Mouse (Mus musculus): ENCODE measurements around the gene Zzef1. TPM values are rescaled to one million over a fixed set of nuclear protein-coding genes. Genes with fewer than 3 reads are reported as not detected.

Gene Zzef1
- polyA plus RNA-seq, 1 experiment: 18.3 TPM

DNA sequence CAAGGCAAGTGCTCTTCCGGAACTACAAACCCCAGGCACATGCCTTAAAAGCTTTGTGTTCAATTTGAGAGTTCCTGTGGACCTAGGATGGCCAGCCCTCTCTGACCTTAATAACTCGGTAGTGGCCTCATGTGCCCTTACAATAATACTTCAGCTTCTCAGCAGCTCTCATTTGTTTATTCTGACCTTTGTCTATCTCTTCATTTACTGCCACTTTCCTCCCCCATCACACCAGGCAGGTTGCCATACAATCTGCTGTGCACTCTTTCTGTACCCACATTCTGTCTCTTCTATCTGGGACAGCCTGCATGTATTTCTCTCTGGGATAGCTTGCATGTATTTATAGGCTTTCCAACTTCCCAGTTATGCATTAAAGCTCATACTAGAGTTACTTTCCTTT, 10.5 kb downstream of the Zzef1 start:
- DNase-seq (ENCODE audit: low spot score): no peak

- DNase-seq (ENCODE audit: low spot score): no peak
Measured at GRCm38 (mm10) chr11:72807992-72808391, 12.0 kb downstream of the Zzef1 start.

DNA sequence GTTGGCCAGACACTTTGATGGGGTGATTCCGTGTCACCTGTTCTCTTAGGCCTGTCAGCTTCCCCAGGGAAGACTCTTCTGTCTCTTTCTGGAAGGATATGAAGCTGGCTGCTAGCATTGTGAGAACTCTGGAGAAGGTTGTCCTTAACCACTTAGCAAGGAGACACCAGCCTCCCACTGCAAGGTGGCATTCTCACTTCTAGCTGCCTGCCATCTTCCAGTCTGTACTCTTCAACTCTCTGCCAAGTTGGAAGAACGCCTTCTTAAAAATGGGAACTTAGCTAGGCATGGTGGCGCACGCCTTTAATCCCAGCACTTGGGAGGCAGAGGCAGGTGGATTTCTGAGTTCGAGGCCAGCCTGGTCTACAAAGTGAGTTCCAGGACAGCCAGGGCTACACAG, 17.7 kb downstream of the Zzef1 start:
- no peak for DNase-seq (ENCODE audit: low spot score)

GRCm38 (mm10) chr11:72814188-72814587, 18.2 kb downstream of the Zzef1 start:
- DNase-seq (ENCODE audit: low spot score): no peak

GRCm38 (mm10) chr11:72816859-72817258, 20.8 kb downstream of the Zzef1 start:
- DNase-seq (ENCODE audit: low spot score): no peak

DNA sequence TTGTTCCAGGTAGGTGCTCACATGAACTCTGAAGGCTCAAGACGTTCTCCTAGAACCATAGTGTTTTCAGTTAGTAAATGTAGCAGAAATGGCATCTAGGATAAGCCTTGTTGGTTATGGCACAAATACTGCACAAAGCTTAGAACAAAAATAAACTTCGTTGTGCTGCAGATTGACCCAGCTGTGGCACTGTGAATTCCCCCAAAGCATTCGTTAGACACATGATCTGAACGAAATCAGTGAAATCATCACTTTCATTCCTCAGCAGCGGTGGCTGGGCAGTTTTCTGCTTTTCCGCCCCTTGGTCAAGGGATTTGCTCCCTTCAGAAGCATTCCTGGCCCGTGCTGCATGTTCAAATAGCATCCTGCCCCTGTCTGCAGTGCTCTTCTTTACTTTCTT, 22.0 kb downstream of the Zzef1 start:
- DNase-seq (ENCODE audit: low spot score): no peak

GRCm38 (mm10) chr11:72821041-72821440, 25.0 kb downstream of the Zzef1 start:
- no peak for DNase-seq (ENCODE audit: low spot score)

GRCm38 (mm10) chr11:72829869-72830268, 33.8 kb downstream of the Zzef1 start:
- DNase-seq (ENCODE audit: low spot score): no peak

- no peak for DNase-seq (ENCODE audit: low spot score)
Measured at GRCm38 (mm10) chr11:72842731-72843130, 46.7 kb downstream of the Zzef1 start.

DNA sequence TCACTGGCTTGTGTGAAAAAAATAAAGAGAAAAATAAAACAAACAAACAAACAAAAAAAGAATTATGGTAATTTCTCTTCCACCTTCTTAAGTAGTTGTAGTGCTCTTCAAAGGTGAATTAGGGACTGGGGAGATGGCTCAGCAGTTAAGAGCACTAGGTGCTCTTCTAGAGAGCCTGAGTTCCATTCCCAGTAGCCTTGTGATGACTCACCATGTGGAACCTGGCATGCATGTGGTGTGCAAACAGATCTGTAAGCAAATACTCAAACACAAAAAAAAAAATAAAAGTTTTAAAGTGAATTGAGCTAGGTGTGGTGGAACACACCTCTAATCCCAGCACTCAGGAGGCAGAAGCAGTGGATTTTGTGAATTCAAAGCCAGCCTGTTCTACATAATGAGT, 47.5 kb downstream of the Zzef1 start:
- DNase-seq (ENCODE audit: low spot score): no peak

GRCm38 (mm10) chr11:72845526-72845925, 49.5 kb downstream of the Zzef1 start:
- DNase-seq (ENCODE audit: low spot score): no peak

DNA sequence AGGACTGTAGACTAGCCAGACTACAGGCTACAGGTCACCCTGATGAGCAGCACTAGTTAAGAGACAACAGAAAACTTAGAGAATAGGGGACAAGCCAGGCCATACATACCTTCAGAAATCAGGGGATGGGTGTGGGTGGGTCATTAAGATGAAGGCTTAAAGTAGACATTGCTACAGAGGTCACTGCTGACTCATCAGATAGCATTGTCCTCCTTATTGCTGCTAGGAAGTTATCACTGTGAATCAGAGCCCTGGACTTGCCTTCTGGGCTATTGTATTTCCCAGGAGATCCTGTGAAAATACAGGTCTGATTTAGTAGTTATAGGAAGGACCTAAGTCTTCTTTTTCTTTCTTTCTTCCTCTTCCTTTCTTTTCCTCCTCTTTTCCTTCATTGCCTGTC, 50.7 kb downstream of the Zzef1 start:
- DNase-seq (ENCODE audit: low spot score): no peak

- DNase-seq (ENCODE audit: low spot score): no peak
Measured at GRCm38 (mm10) chr11:72847831-72848628, 52.0 kb downstream of the Zzef1 start.

DNA sequence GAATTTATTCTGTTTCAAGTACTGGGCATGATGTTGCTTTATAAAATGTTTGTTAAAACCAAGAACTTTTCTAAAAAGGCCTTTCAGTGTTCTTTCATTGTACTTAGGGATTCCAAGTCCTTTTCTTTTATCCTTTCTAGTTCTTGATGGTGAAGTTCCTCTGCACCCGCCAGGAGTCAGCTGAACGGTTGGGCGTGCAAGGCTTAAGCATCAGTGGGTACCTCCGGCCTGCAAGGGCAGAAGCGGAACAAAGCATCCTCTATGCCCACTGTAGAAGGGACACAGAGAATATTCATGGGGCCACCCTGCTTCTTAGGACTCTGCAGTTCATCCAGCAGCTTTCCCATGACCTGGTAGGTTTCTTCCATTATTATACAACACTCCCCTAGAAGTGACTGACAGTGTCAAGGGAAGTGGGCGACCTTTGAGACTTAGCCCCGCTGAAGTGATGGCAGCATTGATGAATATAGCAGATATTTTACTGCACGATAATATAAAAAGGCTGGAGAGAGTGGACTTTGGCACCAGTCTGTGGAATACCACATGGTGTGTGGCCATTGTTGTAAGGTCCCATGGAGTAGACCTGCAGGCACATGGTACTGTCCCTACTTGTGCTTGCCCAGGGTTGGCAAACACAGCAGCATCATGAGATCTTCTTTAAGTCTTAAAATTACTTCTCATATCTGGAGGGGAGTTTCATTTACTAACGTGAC, 54.5 kb downstream of the Zzef1 start:
- no peak for DNase-seq (ENCODE audit: low spot score)

DNA sequence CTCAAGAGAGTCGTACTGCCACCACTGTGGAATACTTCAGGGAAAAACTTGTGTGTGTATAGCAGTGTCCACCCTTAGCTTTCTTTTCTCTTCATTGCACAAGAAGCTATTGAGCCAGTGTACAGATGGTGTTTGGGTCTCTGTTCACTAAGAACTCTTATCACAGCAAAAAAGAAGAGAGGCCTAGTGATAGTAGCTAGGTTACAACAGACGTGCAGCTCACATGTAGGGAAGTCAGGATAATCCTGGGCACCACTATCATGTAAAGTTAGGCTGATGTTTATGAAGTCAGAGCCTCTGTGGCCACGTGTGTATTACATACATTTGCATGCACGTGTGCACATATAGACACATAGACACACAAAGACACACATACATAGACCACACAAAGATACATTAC, 55.2 kb downstream of the Zzef1 start:
- no peak for DNase-seq (ENCODE audit: low spot score)

GRCm38 (mm10) chr11:72852122-72852521, 56.1 kb downstream of the Zzef1 start:
- DNase-seq (ENCODE audit: low spot score): no peak

- DNase-seq (ENCODE audit: low spot score): no peak
Measured at GRCm38 (mm10) chr11:72853086-72853485, 57.1 kb downstream of the Zzef1 start.

- no peak for DNase-seq (ENCODE audit: low spot score)
Measured at GRCm38 (mm10) chr11:72854251-72854650, 58.2 kb downstream of the Zzef1 start.

- DNase-seq (ENCODE audit: low spot score): no peak
Measured at GRCm38 (mm10) chr11:72856764-72857163, 60.7 kb downstream of the Zzef1 start.

DNA sequence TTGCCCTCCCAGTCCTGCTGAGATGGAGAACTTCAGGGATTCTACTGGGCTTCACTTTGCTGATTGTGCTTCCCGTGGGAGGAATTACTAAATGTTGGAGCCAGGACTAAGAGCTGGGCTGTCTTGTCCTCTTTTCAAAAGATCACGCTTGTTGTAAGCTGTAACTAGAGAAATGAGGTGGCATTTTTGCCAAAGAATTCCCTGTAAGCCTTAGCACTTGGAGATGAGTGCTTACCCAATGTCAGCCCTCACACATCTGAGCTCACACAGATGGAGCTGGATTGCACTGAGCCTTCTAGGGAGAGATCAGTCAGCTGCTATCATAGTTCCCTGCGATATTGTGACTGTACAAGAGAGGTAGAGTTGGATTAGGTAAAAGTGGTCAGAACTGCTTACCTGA, 65.2 kb downstream of the Zzef1 start:
- DNase-seq (ENCODE audit: low spot score): no peak

DNA sequence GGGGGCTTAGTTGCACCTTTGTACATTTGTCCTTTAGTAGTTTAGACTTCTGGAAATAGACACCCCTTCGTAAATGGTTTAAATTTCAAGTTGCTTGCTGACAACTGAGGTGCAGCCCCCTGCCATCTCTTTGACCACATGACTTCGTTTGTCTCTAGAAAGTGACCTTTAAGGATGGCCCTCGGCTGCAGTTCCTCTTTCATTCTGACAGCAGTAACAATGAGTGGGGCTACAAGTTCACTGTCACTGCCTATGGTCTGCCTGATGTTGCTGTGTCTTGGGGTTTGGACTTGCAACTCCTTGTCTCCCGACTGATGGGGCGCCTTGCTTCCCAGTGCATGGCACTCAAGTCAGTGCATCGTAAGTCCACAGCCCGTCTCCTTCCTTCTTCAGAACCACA, 70.4 kb downstream of the Zzef1 start:
- no peak for DNase-seq (ENCODE audit: low spot score)

- DNase-seq (ENCODE audit: low spot score): no peak
Measured at GRCm38 (mm10) chr11:72872061-72872460, 76.0 kb downstream of the Zzef1 start.

DNA sequence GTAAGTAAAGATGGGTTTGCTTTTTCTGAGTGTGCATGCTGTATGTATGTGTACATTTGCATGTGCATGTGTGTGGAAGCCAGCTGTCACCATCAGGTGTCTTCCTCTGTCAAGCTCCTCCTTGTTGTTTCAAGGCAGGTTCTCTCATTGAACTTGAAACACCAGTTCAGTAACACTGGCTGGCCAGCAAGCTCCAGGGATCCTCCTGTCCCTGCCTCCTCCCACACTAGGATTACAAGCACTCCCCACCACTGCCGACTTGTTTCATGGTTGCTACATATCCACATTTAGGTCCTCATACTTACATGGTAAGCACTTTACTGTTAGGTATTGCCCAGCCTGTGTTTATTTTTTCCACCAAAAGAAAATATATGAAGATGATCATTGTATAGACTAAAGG, 96.6 kb downstream of the Zzef1 start:
- no peak for DNase-seq (ENCODE audit: low spot score)

Data from urinary bladder, adult 2 months (tissue).